Mouse (Mus musculus) heart, postnatal 25 days (tissue): Measurements from ENCODE around the gene Grin3b. TPM values are rescaled to one million over a fixed set of nuclear protein-coding genes. Genes with fewer than 3 reads are reported as not detected.
"Not testable (repeated sequence)": the region's sequence is repeated elsewhere in the genome, so short reads cannot be mapped to it uniquely, and the experiment has no call there.

Experiments
- DNase-seq: peaks from one replicate; pipeline ENCODE4 v3.0.0; 2022; ENCODE audit warnings: low spot score
- intact Hi-C: fragments of 180-260 bp; cut with DNase I; formaldehyde crosslinking; loops from one replicate; pipeline ENCODE4 v1.15.1; 2025
- total RNA-seq, 2 experiments: library from RNA; stranded (reverse); gene quantifications; 2 replicates each; pipeline ENCODE4 v1.2.3; 2021

The Grin3b gene
- total RNA-seq, 2 experiments from 2014 or later, result 0.14 to 0.21 TPM

GRCm38 (mm10) chr10:79934794-79935569 lies 35.5 kb upstream of the Grin3b start:
- DNase-seq, result no peak
- intact Hi-C loops, result no loop called here

DNA sequence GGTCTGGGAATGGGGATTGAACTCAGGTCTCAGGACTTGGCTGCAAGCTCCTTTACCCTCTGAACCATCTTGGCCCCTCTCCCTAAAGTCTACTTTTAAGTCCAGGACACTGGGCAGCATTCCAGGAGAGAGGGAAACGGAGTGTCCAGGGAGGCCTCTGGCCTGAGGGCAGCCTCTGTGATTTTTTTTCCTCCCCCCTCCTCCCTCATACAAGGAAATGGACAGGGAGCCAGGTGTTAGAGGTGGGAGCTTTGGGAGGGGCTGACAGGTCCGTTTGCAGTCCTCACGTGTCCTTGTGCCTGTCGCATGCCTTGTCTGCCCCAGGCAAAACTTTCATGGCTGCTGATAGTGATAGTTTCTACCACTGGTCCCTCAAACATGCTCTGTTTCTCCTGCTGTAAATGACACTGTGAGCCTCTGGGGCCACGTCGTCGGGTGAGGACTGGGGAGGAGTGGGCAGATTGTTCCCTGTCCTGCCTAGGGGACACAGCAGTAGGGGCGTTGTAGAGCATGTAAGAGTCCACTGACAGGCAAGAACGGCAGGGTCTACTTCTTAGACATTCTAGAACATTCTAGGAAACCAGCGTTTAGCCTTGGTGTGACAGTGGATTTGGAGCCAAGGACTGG lies 34.1 kb upstream of the Grin3b start:
- no peak for DNase-seq
- intact Hi-C loops, result no loop called here

DNA sequence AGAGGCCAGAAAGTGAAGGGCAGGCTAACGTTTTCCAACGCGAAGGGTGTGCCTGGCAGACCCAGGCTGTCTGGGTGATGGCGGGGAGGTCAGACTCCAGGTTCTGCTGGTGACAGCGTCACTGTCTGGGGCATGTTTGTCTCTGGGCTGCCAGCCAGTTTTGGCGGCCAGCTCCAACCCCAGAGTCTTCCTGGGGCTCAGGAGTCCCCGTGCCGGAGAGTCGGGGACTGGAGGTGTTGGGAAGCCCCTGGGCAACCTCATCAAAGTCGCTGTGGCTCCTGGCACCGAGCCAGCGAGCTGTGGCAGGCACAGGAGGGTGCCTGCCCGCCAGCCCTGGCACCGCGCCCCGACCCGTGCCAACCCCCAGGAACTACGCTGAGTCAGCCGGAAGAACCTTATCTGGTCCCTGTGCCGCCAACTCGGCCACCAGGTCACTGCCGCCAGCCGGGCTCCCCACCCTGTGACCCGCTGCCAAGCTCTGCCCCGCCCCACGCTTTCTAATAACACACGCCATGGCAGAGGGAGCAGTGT lies 33.5 kb upstream of the Grin3b start:
- intact Hi-C loops, result no loop called here
- peak; percentile 63 for DNase-seq

- no peak for DNase-seq
- intact Hi-C loops, result no loop called here
Observed at GRCm38 (mm10) chr10:79937775-79938526, 32.6 kb upstream of the Grin3b start.

GRCm38 (mm10) chr10:79940749-79941148 lies 29.8 kb upstream of the Grin3b start:
- peak; percentile 39 for DNase-seq
- intact Hi-C loops, result no loop called here

- intact Hi-C loops, result no loop called here
- DNase-seq, result no peak
Observed at GRCm38 (mm10) chr10:79942988-79943387, 27.5 kb upstream of the Grin3b start.

DNA sequence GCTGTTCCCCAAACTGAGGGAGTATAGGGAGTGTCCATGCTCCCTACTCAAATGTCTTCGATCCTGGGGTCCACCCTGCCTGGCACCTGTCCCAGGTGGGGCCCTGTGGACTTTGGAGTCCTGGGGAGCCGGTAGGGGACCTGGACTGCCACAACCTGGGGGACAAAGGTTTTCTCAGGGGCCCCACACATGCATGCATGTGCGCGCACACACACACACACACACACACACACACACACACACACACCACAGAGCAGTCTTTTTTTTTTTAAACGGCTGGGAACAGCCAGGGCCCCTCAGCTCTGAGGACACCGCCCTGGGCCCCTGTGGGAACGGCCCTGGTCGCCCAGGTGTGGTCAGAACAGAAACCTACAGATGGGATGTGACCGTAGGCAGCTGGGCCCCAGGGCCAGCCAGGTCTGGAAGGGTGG lies 27.0 kb upstream of the Grin3b start:
- intact Hi-C loops, result no loop called here
- DNase-seq, result no peak

- intact Hi-C loops, result no loop called here
- DNase-seq, result no peak
Observed at GRCm38 (mm10) chr10:79945507-79946234, 24.8 kb upstream of the Grin3b start.

DNA sequence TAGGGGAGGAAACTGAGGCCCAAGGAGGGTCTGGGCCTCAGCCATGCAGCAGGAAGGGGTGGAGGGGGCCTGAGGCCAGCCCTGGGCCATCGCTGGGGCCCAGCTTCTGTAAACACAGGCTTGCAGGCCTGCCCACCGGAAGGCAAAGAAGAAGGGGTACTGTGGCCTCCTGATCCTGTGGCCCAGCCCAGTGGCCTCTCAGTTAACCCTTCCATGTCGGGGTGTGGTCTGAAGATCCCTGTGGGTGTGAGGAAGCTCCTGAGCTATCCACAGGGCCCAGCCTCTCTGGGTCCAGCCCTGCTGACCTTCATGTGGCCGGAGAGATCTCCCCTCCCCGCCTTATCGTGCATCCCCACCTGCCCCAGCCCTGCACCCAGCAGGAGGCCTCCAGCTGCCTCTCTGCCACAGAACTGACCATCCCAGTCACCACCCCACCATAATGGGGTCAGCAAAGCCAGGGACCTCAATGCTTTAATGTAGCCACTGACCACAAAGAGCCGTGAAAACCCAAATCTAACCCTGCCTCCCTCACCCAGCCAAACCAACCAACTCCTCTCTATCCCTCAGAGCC lies 23.7 kb upstream of the Grin3b start:
- intact Hi-C loops, result no loop called here
- no peak for DNase-seq

DNA sequence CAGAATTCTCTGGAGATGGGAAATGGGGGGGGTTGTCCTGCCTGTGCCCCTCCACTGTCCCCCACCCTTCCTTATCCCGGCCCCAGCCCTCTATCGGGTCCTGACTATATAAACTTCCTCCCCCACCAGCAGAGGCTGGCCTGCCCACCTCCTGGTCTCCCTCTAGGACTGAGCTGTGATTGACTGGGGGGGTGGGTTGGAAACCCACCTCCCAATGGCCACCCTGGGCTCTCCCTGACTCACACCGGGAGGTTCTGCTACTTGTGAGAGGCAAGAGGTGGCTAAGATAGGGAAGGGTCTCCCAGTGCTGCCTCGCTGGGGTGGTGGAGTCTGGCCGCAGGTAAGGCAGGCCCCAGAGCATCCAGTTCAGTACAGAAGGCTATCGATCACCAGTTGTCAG lies 23.0 kb upstream of the Grin3b start:
- no peak for DNase-seq

GRCm38 (mm10) chr10:79949873-79950272 lies 20.6 kb upstream of the Grin3b start:
- intact Hi-C loops, result no loop called here
- no peak for DNase-seq

More for the DNA sequence above, 23.0 kb upstream of the Grin3b start:
- intact Hi-C loops, result no loop called here

DNA sequence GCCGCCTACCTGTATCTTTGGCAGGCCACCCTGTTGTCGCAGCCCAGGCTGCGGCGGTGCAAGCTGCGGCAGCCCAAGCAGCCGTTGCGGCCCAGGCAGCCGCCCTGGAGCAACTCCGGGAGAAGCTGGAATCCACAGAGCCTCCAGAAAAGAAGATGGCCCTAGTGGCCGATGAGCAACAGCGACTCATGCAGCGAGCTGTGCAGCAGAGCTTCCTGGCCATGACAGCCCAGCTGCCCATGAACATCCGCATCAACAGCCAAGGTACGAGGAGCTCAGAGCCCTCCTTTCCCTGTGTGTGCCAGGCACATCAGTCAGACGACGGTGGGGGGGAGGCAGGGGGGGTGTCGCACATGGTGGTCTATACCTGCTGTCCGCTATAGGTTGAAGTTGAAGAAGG lies 19.9 kb upstream of the Grin3b start:
- intact Hi-C loops, result no loop called here
- no peak for DNase-seq

GRCm38 (mm10) chr10:79953946-79954345 lies 16.6 kb upstream of the Grin3b start:
- no peak for DNase-seq
- intact Hi-C loops, result loop anchor here (2.0 kb wide), 1 partner anchor 61 kb away; no protein-coding TSS in a partner anchor

DNA sequence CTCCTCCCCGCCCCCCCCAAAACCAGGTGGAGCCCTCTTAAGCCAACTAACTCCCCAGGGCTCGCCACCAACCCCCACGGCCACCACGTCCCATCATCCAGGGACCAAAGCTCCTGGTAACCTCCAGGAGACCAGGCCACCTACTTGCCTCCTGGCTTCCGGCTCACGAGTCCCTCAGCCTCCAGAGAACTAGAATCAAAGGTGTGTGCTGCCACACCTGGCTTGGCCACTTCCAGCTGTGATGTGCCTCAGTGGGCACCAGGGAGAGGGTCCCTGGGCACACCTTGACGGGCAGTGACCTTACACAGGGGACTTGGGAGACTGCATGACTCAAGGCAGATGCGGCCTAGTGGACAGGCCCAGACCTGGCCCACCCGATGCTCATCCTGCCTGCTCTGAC lies 14.8 kb upstream of the Grin3b start:
- DNase-seq, result no peak
- intact Hi-C loops, result loop anchor here (2.0 kb wide), 2 partner anchors 63 to 121 kb away; no protein-coding TSS in a partner anchor

GRCm38 (mm10) chr10:79956643-79957154 lies 13.8 kb upstream of the Grin3b start:
- intact Hi-C loops, result loop anchor here (2.0 kb wide), 1 partner anchor 122 kb away; no protein-coding TSS in a partner anchor
- no peak for DNase-seq

GRCm38 (mm10) chr10:79958140-79958816 lies 12.2 kb upstream of the Grin3b start:
- intact Hi-C loops, result loop anchor here (1.0 kb wide), 1 partner anchor 33 kb away; no protein-coding TSS in a partner anchor
- DNase-seq, result peak; percentile 59

GRCm38 (mm10) chr10:79959412-79959811 lies 11.1 kb upstream of the Grin3b start:
- not testable (repeated sequence) for DNase-seq

DNA sequence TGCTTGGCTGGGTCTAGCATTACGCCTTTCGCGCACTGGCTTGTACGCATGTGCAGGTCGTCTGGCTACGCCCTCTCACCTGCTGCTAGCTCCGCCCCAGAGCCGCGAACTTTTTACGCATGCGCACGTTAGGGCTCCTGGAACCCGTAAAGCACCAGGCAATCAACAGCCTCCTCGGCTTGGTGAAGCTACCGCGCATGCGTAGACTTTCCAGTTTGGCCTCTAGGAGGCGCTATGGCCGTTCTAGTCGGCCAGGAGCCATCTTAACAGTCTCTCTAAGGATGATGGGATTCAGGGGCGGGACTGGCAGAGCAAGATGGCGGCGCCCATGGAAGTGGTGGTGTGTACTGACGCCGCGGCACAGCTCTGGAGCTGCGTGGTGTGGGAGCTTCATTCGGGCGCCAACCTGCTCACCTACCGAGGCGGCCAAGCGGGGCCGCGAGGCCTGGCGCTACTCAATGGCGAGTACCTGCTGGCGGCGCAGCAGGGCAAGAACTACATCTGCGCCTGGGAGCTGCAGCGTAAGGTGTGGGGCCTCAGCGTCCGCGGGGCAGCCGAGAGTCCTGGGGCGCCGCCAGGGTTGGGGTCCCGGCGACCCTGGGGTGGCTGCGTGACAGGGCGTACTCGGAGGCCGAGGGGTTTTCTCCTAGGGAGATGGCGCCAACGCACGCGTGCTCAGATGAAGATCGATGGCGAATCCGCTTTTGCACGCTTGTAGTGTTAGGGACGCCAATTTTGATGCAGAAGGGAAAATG lies 10.5 kb upstream of the Grin3b start, which contains the start of gene Wdr18:
Wdr18 (plus strand) TSS at position 306 of the 755 bp plus-strand sequence.
- DNase-seq, result peak; percentile 99
- intact Hi-C loops, result loop anchor here (1.0 kb wide), 1 partner anchor 23 kb away; no protein-coding TSS in a partner anchor

More at GRCm38 (mm10) chr10:79959412-79959811, 11.1 kb upstream of the Grin3b start:
- intact Hi-C loops, result not testable (repeated sequence)
